Mouse (Mus musculus) frontal cortex, postnatal 25 days (tissue): ENCODE results near the gene Mgme1.
A peak's percentile ranks its signal among the peaks of the same experiment; 100 is the strongest.

Source experiments
- DNase-seq, 2 experiments: peaks; one replicate each; pipeline ENCODE4 v3.0.0; 2022; ENCODE audit warnings: low spot score in 2 of 2

Gene Mgme1

DNA sequence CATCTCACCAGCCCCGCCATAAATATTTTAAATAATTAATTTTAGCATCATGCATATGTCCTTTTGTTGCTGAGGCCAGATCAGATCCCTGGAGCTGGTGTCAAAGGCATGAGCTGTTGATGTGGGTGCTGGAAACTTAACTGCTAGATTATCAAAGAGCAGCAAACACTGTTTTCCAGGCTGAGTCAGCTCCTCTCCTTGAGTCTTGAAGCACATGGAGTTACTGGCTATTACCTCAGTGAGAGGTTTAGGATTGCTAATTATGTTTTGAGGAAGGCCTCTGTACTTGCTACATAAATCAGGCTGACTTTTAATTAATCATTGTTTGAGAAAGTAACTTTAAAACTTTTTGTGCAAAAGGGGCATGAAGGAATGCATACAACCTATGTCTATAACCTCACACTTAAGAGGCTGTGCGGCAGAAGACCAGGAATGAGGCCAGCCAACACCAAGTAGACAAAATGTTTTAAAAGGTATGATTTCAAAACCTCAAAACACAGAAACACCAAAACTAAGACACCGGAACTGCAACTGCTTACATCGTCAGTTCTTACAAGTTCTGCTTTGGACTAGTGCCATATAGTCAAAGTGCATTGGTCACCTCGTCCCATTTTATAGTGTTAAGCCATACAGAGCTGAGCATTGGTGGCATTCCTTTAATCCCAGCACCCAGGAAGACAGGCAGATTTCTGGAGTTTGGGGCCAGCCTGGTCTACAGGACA, 5.9 kb upstream of the Mgme1 start:
- no peak for DNase-seq

DNA sequence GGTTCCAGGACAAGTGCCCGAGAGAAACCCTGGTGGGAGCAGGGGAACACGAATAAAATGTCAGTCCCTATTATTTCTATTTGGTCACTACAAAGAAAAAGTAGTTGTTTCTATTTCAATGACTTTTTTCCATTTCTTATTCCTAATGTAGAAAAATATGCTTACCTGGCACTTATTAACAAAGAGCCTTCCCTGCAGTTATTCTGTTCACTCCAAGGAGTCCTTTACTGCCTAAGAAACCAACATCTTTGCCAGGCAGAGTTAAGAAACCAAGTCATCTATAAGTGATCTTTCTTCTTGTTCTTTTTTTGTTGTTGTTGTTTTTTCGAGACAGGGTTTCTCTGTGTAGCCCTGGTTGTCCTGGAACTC, 5.4 kb upstream of the Mgme1 start:
- no peak for DNase-seq

DNA sequence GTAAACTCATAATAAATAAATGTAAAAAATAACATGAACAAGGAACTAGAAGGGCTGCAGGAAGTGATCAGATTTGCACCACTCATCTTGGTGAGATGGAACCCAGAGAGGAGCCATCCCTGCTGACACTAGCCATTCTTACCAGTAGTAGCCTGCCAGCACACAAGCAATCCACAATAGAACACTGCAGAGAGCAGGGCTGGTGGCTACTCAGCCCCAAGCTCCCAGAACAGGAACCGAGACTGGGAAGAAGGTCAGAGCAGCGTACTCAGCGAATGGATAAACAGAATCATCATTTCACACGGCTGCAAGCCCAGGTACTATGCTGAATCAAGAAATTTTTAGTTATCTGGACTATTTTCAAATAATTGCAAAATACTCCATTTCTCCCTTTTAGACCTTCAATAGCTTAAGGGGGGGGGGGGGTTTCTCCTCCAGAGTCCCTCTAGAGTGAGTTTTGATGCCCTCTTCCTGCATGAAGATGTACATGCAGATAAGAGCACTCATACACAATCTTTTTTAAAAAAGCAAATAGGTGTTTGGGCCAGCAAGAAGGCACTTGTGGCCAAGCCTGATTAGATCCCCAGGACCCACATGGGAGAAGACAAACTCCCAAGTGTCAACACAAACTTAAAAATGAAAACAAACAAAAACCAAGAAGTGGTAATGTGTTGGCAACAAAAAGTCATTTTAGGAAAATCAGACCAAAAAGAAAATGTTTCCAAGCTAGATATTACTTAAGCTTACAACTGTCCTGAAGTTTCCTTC, 4.4 kb upstream of the Mgme1 start:
- DNase-seq: no peak

DNA sequence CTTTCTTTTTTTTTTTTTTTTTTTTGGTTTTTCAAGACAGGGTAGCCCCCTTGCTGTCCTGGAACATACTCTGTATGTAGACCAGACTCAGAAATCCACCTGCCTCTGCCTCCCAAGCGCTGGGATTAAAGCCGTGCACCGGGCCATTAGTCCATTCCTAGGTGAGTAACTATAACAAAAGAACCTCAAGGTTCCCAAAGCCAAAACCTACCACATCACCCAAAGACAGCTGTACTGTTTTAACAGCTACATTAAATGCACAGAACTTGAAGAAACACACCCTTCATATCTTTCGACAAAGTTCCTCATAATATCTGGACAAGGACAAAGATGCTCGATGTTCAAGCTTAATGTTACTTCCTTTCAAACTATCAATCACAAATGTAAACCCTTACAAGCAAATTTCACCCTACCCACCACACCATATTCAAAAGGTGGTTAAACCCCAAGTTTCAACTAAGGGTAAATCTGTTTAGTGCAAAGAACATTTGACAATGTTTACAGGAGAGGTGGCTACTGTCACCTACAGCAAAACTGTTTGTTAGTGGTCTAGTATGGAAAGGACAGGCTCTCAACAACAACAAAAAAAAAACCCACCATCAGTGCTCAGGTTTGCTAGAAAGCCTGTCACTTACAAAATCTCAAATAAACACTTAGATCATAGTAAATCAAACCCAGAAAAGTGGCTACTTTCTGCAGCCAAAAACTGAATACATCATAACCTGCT, 3.3 kb upstream of the Mgme1 start:
- DNase-seq: no peak

DNA sequence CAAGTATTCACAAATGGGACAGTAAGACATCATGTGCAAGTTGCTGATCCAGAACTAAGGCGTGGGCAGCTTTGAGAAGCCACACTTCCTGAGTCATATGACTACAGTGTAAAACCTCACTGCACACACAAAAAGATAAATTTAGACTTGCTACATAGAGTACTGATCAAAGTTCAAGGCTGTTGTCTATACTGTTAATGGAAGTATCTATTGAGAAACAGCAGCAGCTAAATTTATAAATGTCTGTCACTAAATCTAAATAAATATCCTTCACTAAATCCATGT, 2.8 kb upstream of the Mgme1 start:
- DNase-seq: no peak

DNA sequence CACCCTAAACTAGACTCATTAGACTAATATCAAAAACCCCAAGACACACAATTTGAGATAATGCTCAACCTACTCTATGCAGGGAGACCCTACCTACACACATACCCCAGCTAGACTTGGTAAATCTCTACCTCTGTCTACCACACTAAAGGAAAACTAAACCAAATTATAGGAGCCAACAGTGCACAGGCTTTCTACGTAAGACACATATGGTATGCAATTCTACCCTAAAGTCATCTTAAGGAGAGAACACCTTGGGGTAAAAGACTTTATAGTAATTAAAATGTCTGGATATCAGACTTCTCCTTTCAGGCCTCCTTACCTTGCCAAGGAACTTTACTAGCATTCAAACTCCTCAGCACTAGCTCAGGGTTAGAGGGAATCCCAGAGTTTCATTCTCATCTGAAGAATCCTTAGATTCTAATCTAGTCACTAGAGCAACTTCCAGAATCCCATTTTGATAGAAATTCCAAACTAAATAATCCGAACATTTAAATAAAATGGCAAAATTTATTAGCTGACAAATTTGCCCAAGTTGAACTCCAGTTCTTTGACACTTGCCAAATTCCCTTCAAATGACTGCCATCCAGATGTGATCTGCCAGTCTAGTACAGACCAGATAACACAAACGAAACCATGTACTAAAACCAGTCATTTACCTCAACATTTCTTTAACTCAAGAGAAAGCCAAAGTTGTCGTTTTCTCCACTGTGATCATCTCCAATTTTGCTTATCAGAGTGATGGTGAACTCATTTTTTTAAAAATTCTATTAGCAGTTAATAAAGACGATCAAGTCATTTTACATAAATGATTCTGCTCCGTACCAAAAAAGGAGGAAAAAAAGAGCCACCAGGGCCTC, 1.8 kb upstream of the Mgme1 start:
- DNase-seq: no peak

DNA sequence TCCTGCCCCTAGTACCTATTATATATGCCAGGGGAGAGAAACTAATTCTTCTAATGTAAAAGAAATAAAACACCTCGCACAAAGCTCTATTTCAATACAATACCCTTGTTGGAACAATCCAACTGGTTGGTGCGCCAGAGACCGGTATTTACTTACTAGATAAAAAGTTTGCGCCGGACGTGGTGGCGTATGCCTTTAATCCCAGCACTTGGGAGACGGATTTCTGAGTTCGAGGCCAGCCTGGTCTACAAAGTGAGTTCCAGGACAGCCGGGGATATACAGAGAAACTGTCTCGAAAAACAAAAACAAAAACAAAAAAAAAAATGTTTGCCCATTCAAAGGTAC, 1.2 kb upstream of the Mgme1 start:
- DNase-seq: no peak

DNA sequence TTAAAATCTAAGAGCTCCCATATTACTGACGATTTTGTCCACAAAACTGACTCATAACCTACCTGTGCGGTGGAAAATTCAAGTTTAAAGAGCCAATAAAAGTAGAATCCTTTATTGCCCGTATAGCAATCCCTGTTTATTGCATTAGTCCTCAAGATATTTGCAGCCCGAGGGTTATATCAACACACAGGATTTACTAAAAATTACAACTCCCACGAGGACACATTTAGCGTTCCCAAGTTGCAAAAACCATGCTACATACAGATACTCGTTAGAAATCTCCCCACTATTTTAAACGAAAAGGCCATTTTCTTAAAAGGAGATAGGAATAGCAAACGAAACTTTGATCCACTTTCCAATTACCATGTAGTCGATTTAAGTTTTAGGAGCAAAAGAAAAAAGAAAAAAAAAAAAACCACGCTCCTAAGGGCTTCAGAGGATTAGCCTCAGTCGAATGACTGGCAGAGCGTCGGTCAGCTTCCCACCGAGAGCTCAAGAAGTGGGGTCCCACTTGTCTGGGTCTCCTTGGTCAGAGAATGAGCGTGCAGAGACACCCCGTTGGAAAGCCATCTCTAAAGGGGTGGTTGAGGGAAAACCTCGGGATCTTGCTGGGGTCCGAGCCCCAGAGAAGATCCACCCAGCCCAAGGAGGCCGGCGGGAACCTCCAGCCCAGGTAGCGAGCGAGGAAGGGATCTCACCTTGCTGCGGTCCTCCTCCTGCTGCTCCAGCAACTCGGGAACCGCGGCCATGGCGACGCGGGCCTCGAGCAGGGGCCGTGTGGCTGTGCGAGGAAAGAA, 586 bp upstream of the Mgme1 start:
- DNase-seq: no peak

DNA sequence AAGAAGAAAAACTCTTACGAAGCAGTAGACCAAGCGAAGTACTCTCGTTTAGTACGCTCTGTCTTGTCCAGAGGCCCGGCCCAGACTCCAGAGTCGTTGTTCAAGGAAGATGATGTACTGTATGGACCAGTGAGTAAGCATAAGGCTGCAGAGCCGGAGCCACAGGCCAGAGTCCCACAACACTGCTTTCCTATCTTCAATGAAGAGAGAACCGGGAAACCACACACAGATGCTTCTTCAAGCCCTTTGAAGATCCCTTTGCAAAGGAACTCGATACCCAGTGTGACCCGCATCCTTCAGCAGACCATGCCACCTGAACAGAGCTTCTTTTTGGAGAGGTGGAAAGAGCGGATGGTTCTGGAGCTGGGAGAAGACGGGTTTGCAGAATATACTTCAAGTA, 1.6 kb downstream of the Mgme1 start:
- no peak for DNase-seq

DNA sequence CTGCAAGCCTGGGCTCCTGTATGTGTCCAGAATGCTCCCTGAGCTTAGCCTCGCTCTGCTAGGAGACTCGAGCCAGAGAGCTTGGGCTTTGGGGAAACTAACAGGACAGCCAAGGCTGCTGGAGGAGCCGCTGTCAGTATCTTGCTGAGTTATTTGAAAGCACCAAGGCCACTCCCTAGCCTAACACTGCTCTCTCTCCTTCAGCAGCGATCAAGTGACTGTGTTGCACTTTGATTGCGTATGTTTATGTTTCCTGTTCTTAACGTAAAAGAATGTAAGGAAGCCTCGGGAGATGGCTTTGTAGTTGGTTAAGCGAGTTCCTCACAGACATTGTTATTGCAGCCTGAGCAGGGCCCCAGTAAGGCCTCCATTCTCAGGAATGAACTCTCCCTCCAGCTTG, 4.3 kb downstream of the Mgme1 start:
- no peak for DNase-seq

DNA sequence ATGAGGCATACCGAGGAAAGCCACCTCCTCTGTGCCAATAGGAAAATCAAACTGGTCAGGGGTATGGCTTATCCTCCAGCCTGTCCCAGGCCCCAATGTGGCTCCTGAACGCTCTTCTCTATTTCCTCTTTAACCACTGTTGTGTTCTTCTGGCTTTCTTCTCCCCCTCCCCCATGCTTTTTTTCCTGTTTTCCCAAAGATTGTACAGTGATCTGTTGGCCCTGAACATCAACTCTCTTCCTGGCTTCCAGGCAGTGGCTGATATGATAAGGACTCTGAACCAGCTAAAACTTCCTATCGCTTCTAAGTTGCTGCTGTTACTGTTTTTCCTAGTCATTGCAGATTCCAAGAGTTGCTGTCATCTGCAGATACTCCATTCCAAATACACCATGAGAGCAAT, 6.4 kb downstream of the Mgme1 start:
- no peak for DNase-seq

DNA sequence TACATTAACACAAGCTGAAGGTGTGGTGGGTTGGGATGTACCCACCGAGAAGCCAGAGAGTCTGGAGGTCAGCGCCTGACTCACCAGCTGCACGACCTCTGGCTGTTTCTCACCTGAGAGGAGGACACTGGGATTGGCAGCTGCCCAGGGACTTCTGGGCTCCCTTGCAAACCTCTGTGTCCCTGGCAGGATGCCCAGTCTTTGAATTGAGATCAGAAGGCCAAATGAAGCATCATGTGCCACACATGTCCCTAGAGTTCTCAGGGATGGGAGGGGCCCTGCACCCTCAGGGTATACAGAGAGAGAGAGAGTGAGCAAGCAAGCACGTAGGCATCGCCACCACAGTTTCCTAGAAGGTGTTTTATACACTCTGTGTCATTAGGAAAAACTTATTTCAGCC, 9.3 kb downstream of the Mgme1 start:
- DNase-seq: no peak

DNA sequence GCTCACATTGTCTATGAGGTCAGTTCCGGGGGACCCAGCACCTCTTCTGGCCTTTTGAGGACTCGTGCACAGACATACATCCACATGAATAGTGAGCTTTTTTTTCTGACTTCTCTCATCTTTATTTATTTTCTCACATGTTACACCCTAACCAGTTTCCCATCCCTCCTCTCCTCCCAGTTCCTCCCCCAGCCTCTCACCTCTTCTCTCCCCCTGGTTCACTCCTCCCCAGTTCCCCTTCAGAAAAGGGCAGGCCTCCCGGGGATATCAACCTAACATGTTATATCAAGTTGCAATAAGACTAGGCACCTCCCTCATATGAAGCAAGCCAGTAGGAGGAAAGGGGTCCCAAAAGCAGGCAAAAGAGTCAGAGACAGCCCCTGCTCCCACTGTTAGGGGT, 10.1 kb downstream of the Mgme1 start:
- no peak for DNase-seq

DNA sequence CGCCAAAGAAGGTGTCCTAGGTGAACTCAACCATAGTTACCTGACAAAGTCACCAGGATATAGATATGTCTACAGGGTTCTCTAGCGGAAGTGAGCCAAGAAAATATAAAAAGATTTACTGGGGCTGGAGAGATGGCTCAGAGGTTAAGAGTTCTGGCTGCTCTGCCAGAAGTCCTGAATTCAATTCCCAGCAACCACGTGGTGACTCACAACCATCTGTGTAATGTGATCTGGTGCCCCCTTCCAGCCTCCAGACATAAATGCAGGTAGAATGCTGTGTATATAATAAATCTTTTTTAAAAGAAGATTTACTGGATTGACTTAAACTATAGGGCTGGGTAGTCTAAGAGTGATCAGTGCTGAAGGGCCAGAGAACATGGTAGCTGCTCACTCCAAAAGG, 11.0 kb downstream of the Mgme1 start:
- no peak for DNase-seq

DNA sequence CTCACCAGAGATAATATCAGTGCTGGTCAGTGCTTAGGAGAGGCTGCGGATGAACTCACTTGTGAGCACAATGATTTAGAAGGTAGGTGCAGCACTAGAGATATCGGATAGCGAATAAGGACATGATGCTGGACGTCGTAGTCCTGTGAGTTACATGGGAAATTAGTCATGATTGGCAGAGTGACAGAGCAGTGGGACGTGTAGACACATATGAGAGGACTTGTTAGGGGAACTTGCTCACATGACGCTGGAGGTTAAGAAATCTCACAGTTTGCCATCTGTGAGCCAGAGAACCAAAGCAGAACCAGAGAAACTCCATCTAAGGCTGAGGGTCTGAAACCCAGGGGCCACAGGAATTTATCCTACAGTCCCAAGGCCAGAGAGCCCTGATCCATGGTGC, 19.9 kb downstream of the Mgme1 start:
- no peak for DNase-seq

DNA sequence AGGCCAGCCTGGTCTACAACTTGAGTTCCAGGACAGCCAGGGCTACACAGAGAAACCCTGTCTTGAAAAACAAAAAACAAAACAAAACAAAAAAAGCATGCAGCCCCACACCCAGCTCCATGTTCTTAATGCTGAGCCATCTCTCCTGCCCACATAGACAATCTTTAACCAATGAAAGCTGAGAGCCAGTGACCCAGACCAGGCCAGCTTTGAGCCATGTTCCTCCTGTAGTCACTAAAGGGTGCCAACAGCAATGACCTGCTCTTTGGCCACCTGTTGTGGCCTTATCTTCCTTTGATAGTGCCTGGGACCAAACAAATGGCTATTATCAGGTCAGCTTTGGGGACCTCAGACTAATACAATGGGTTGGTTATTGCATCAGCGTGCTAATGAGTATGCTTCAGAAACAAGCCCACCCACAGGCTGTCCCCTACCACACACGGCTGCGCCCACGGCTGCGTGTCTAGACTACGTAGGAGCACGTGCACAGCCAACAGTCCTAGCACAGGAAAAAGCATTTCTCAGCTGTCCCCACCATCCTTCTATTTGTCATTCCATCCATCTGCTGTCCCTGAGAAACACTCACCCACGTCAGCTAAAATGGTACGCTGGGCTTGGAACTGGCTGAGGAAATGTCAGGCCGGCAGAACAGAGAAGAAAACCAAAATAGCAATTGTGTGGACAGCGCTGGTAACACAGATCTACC, 21.3 kb downstream of the Mgme1 start:
- peak; percentile 22 to 45 for DNase-seq

DNA sequence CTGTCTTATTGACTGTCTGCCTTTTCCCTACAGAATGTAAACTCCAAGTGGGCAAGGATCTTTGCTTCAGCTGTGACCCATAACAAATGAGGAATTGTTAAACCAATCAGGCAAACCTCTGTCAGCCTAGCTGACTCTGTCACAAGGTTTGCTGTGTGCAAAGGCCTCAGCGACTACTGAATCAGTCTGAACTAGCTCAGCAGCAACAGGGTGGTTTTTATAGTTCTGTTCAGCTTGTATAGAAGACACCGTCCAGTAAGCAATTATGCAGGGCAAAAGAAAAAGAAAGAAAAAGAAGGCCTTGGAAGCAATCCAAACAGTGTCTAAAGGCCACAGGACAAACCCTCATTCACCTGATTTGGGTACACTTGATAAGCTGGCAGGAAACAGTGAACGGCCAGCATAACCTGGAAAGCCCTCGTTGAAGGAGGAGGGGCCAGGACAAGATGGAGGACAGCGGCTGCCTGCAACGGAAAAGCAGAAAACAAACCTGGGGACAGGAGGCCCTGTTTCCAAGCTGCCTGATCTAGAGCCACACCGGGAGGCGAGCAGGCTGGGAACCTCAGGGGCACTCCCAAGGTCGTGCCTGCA, 24.8 kb downstream of the Mgme1 start:
- no peak for DNase-seq

DNA sequence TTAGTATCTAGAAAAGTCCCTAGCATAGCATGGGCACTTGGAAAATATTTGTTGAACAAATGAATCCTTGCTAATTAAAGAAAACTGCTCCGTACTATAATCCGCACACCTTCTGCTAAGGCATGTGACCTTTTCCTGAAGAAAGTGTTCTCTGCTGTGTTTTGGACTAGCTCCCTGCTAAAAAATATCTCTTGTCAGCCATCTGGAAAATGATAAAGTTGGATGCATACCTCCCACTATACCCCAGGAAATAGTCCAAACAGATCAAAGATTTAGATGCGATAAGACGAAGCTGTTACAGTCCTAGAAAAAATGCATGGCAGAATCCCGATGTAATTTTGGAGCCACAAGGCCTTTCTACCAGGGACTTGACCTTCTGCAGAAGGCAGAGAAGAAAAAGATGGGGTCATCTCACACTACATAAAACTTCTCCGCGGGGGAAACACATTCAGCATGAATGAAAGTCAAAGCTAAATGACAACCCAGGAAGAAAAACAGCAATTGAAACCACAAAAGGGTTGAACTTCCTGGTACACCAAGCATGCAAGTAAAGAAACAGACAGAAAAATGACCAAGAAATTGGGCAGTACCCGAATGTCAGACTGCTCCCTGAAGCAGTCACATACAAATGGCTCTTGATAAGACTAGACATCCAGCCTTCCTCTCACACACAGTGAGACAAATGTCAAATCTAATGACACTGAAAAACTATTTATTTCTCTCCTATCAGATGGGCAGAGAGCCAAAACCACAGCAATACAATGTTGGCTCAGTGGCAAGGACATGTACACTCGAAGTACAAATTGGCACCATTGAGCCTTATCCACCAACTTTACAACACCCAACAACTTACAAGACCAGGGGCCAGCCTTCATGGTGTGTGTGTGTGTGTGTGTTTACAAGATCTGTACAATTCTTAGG, 29.5 kb downstream of the Mgme1 start:
- DNase-seq: no peak

DNA sequence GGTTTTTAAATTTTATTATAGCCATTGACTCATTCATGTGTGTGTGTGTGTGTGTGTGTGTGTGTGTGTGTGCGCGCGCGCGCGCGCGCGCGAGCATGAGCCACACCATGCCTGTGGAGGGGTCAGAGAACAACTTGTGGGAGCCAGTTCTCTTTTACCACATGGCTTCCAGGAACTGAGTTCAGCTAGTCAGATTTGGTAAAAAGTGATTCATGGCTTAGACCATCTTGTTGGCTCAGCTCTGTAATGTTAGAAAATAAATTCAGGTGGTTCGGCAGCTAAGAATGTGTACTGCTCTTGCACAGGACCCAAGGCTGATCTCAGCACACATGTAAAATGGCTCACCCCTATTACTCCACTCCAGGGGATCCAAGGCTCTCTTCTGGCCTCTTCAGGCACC, 30.6 kb downstream of the Mgme1 start:
- DNase-seq: no peak
